Mouse (Mus musculus): ENCODE data around the gene Acot3. TPM values are rescaled to one million over a fixed set of nuclear protein-coding genes. Genes with fewer than 3 reads are reported as not detected.
"Not testable (repeated sequence)": the region's sequence is repeated elsewhere in the genome, so short reads cannot be mapped to it uniquely, and the experiment has no call there.

The Acot3 gene
- polyA plus RNA-seq, 1 experiment: not detected

GRCm38 (mm10) chr12:84063833-84064232 lies 11.9 kb downstream of the Acot3 start:
- H3K27ac ChIP-seq (replicated peaks; ENCODE audit: low read depth, low read length): no peak overlapping the region
- H3K4me1 ChIP-seq (ENCODE audit: control insufficient read depth, insufficient read depth, insufficient read length, low read length): no peaks in the 10 kb centered on the region
- no peak overlapping the region for H3K4me3 ChIP-seq (ENCODE audit: insufficient read depth, low read depth, low read length)

GRCm38 (mm10) chr12:84064621-84065020 lies 12.7 kb downstream of the Acot3 start:
- H3K4me3 ChIP-seq (ENCODE audit: insufficient read depth, low read depth, low read length): no peak overlapping the region
- peaks cover 2% of the 10 kb centered on the region; the same call in 1 of the 2 replicates for H3K4me1 ChIP-seq (ENCODE audit: control insufficient read depth, insufficient read depth, insufficient read length, low read length)
- H3K27ac ChIP-seq (replicated peaks; ENCODE audit: low read depth, low read length): no peak overlapping the region

- no peak overlapping the region for H3K27ac ChIP-seq (replicated peaks; ENCODE audit: low read depth, low read length)
- peaks cover 2% of the 10 kb centered on the region; the same call in 1 of the 2 replicates for H3K4me1 ChIP-seq (ENCODE audit: control insufficient read depth, insufficient read depth, insufficient read length, low read length)
- H3K4me3 ChIP-seq (ENCODE audit: insufficient read depth, low read depth, low read length): no peak overlapping the region
These were observed 15.8 kb downstream of the Acot3 start for GRCm38 (mm10) chr12:84067752-84068151.

- no peak overlapping the region for H3K27ac ChIP-seq (replicated peaks; ENCODE audit: low read depth, low read length)
- no peak overlapping the region for H3K4me3 ChIP-seq (ENCODE audit: insufficient read depth, low read depth, low read length)
- H3K4me1 ChIP-seq (ENCODE audit: control insufficient read depth, insufficient read depth, insufficient read length, low read length): peaks cover 2% of the 10 kb centered on the region; the same call in 1 of the 2 replicates
These were observed 16.4 kb downstream of the Acot3 start for GRCm38 (mm10) chr12:84068296-84068695.

- Histone ChIP-seq H3K4me1 (ENCODE audit: control insufficient read depth, insufficient read depth, insufficient read length, low read length) (peaks cover 2% of the 10 kb centered on the region; the same call in 1 of the 2 replicates), H3K4me3 (ENCODE audit: insufficient read depth, low read depth, low read length) (peak within 1 kb of the TSS; percentile 40), H3K27ac (replicated peaks; ENCODE audit: low read depth, low read length) (no peak within 1 kb of the TSS)
These were observed 17.0 kb downstream of the Acot3 start, which contains the start of gene Acot5 for GRCm38 (mm10) chr12:84068986-84069385. TSS of gene Acot5 (plus strand) at chr12:84069325.

- not testable (repeated sequence) for H3K27ac ChIP-seq (replicated peaks; ENCODE audit: low read depth, low read length); H3K4me1 ChIP-seq (ENCODE audit: control insufficient read depth, insufficient read depth, insufficient read length, low read length)
- peak overlapping the region; percentile 40 for H3K4me3 ChIP-seq (ENCODE audit: insufficient read depth, low read depth, low read length)
These were observed 17.6 kb downstream of the Acot3 start for GRCm38 (mm10) chr12:84069582-84069981.

GRCm38 (mm10) chr12:84071696-84072095 lies 19.8 kb downstream of the Acot3 start:
- Histone ChIP-seq H3K4me1 (ENCODE audit: control insufficient read depth, insufficient read depth, insufficient read length, low read length) (peaks cover 2% of the 10 kb centered on the region; the same call in 1 of the 2 replicates), H3K4me3 (ENCODE audit: insufficient read depth, low read depth, low read length) (no peak overlapping the region), H3K27ac (replicated peaks; ENCODE audit: low read depth, low read length) (no peak overlapping the region)

- Histone ChIP-seq H3K27ac (replicated peaks; ENCODE audit: low read depth, low read length) (no peak overlapping the region), H3K4me1 (ENCODE audit: control insufficient read depth, insufficient read depth, insufficient read length, low read length) (no peaks in the 10 kb centered on the region), H3K4me3 (ENCODE audit: insufficient read depth, low read depth, low read length) (no peak overlapping the region)
These were observed 25.5 kb downstream of the Acot3 start for GRCm38 (mm10) chr12:84077371-84077990.

GRCm38 (mm10) chr12:84083842-84084241 lies 31.9 kb downstream of the Acot3 start:
- no peaks in the 10 kb centered on the region for H3K4me1 ChIP-seq (ENCODE audit: control insufficient read depth, insufficient read depth, insufficient read length, low read length)
- H3K4me3 ChIP-seq (ENCODE audit: insufficient read depth, low read depth, low read length): no peak overlapping the region
- no peak overlapping the region for H3K27ac ChIP-seq (replicated peaks; ENCODE audit: low read depth, low read length)

- Histone ChIP-seq H3K4me1 (ENCODE audit: control insufficient read depth, insufficient read depth, insufficient read length, low read length) (no peaks in the 10 kb centered on the region), H3K4me3 (ENCODE audit: insufficient read depth, low read depth, low read length) (no peak overlapping the region), H3K27ac (replicated peaks; ENCODE audit: low read depth, low read length) (no peak overlapping the region)
These were observed 32.6 kb downstream of the Acot3 start for GRCm38 (mm10) chr12:84084581-84084980.

- H3K4me1 ChIP-seq (ENCODE audit: control insufficient read depth, insufficient read depth, insufficient read length, low read length); H3K4me3 ChIP-seq (ENCODE audit: insufficient read depth, low read depth, low read length); H3K27ac ChIP-seq (replicated peaks; ENCODE audit: low read depth, low read length): not testable (repeated sequence)
These were observed 42.7 kb downstream of the Acot3 start for GRCm38 (mm10) chr12:84094666-84095065.

GRCm38 (mm10) chr12:84099605-84100004 lies 47.7 kb downstream of the Acot3 start:
- Histone ChIP-seq H3K4me3 (ENCODE audit: insufficient read depth, low read depth, low read length) (no peak overlapping the region), H3K27ac (replicated peaks; ENCODE audit: low read depth, low read length) (no peak overlapping the region), H3K4me1 (ENCODE audit: control insufficient read depth, insufficient read depth, insufficient read length, low read length) (no peaks in the 10 kb centered on the region)

- H3K27ac ChIP-seq (replicated peaks; ENCODE audit: low read depth, low read length): no peak overlapping the region
- no peak overlapping the region for H3K4me3 ChIP-seq (ENCODE audit: insufficient read depth, low read depth, low read length)
- no peaks in the 10 kb centered on the region for H3K4me1 ChIP-seq (ENCODE audit: control insufficient read depth, insufficient read depth, insufficient read length, low read length)
These were observed 48.1 kb downstream of the Acot3 start for GRCm38 (mm10) chr12:84100071-84100470.

GRCm38 (mm10) chr12:84100604-84101492 lies 48.9 kb downstream of the Acot3 start, which contains the start of gene Acot6:
TSS of gene Acot6 (plus strand) at chr12:84100654.
- not testable (repeated sequence) for H3K27ac ChIP-seq (replicated peaks; ENCODE audit: low read depth, low read length)

GRCm38 (mm10) chr12:84101493-84101845 lies 49.5 kb downstream of the Acot3 start:
- Histone ChIP-seq H3K4me1 (ENCODE audit: control insufficient read depth, insufficient read depth, insufficient read length, low read length) (no peaks in the 10 kb centered on the region), H3K4me3 (ENCODE audit: insufficient read depth, low read depth, low read length) (peak overlapping the region; percentile 89), H3K27ac (replicated peaks; ENCODE audit: low read depth, low read length) (no peak overlapping the region)

More at GRCm38 (mm10) chr12:84100604-84101492, 48.9 kb downstream of the Acot3 start, which contains the start of gene Acot6:
- H3K4me1 ChIP-seq (ENCODE audit: control insufficient read depth, insufficient read depth, insufficient read length, low read length): not testable (repeated sequence)
- H3K4me3 ChIP-seq (ENCODE audit: insufficient read depth, low read depth, low read length): peak within 1 kb of the TSS; percentile 89

Data from brown adipose tissue, adult 24 weeks (tissue).